Mouse (Mus musculus) adrenal gland, adult 2 months (tissue): Measurements from ENCODE around the gene Vars. TPM values are rescaled to one million over a fixed set of nuclear protein-coding genes. Genes with fewer than 3 reads are reported as not detected.
A peak's percentile ranks its signal among the peaks of the same experiment; 100 is the strongest.
"Not testable (repeated sequence)": the region's sequence is repeated elsewhere in the genome, so short reads cannot be mapped to it uniquely, and the experiment has no call there.

Experiments
- DNase-seq: peaks from one replicate; pipeline ENCODE4 v3.0.0; 2021
- long read RNA-seq: library from polyadenylated mRNA; stranded (forward); transcript quantifications from one replicate; pipeline ENCODE4 v2.0.0, GENCODE M21; 2021
- polyA plus RNA-seq: library from polyadenylated mRNA; depleted of rRNA; stranded (reverse); fragments of >200 nt; gene quantifications from 2 replicates; pipeline ENCODE4 v1.2.3, GENCODE M21; 2012; rRNA removed
- total RNA-seq, 2 experiments: library from RNA; stranded (reverse); gene quantifications; 2 replicates each; pipeline ENCODE4 v1.2.3; 2021

Gene Vars
- total RNA-seq (10 to 100 TPM; 57.9 to 60.2 TPM), polyA plus RNA-seq (178 and 214 TPM in 2 replicates)
- long read RNA-seq, full-length matches to known transcripts: 47 of 83 reads
- long read RNA-seq, partial matches to known transcripts: 31 of 83 reads
- long read RNA-seq, other reads (novel, unspliced or antisense): 5 of 83 reads

DNA sequence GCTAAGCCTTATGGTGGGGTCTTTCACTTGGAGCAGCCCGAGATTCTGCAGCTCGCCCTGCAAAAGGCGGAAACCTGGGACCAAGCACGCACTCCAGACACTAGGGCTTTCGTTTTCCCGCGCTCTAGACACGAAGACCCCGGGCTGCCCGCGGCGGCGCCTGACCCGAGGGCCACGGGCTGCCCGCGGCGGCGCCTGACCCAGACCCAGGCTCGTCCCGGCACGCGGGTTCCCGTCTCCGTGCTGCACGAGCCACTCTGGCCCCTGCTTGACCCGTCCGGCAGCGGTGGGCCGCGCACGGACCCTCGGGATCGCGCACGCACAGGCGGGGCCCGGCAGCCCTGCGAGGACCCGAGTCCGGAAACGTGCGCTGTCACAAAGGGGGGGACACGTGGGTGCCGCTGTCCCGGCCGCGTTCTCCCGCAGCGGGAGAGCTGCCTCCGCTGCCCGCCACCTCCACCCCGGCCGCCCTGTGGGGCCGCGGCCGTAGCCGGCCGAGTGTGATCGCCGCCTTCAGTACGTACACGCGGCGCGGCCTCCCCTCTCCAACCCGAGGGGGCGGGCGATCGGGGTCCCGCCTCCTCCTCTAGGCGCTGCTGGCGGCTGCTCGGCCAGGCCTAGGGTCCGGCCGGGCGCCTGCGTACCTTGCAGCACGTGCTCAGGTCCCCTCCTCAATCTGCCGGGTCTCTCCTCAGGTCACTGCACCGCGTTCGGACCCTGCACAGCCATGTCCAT lies at the start of gene Vars:
Gene Vars, plus strand, starts transcription at position 271 of the 735 bp plus-strand sequence.
- peak; percentile 95 for DNase-seq

DNA sequence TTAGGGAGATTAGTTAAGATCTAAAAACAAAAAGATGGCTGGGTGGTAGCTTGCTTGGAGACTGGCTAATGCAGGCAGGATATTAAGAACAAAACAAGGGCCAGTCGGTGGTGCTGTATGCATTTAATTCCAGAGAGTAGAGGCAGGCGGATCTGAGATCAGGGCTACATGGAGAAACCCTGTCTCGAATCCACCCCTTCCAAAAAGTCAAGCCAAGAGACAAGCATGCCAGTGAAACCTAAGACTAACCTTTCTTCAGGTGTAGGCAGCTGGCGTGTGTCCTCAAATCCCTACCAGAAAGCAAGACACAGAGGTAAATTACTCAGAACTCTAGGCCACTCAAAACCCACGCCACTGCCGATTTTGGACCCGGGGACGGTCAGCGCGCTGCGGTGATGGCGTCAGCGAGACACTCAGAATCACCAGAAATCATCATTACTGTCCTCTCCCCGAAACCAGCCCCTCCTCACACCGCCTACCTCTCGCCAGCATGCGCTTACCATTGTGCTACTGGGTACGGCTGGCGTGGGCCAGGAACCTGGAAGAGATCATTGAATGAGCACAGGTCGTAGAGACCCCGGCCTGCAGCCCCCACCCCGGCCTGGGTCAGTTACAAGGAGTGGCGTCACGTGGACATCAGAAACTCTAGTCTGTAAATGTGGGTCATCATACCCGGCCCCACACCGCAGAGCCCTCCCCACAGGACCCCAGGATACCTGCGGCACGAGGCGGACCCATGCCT lies 49.0 kb upstream of the Vars start:
- no peak for DNase-seq

DNA sequence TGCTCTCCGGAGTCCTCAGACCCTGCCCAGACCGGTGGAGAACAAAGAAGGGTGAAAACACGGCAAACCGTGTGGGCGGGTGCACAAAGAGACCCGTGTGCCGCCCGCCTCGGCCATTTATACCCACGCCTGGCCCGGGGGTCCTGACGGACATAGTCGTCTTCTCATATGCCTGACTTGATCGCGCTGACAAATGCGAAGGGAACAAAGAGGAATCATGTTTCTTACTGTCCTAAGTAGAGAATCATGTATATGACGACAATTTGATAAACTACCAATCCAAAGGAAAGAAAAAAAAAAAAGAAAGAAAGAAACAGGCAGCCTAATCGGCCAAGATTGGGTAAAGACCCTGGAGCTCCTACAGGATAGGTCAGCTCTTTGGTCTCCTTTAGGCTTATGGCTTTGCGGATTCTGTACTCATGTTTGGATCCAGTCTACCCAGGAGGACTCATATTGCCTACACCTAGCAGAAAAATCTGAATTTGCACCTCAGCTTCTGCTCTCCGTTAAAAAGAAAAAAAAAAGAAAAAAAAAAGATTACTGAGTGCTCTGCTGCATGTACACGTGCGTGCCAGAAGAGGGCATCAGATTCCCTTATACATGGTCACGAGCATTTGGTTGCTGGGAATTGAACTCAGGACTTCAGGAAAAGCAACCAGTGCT lies 48.3 kb upstream of the Vars start:
- peak; percentile 77 for DNase-seq

DNA sequence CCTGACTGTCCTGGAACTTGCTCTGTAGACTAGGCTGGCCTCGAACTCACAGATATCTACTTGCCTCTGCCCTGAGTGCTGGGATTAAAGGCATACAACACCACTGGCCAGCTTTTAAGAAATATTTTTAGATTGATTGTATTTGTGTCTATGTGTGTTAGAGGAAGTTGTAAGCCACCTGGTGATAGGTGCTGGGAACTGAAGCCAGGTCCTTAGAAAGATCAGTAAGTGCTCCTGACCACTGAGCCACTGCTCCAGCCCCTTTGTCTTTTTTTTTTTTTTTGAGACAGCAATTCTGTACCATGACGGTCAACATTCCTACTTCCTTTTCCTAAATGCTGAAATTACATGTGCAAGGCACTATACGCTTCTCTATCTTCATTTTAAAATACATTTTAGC lies 47.5 kb upstream of the Vars start:
- no peak for DNase-seq

- DNase-seq: no peak
Measured at GRCm38 (mm10) chr17:34953904-34954303, 46.9 kb upstream of the Vars start.

DNA sequence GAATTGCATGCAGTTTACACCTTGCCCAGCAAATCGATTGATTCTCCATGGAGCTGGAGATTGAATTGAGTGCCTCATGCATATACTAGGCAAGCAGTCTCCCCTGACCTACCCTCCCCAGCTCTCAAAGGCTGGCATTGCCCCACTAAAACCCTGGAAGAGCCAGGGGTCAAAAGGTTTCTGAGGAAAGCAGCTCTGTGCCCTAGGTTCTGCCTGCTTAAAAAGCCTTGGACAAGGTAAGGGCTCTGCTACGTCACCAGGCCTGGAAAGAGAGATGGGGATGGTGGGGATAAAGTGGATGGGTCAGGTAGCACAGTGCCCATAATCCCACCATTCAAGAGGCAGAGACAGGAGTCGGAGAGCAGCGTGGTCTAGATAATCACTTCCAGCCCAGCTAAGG lies 46.0 kb upstream of the Vars start:
- DNase-seq: no peak

DNA sequence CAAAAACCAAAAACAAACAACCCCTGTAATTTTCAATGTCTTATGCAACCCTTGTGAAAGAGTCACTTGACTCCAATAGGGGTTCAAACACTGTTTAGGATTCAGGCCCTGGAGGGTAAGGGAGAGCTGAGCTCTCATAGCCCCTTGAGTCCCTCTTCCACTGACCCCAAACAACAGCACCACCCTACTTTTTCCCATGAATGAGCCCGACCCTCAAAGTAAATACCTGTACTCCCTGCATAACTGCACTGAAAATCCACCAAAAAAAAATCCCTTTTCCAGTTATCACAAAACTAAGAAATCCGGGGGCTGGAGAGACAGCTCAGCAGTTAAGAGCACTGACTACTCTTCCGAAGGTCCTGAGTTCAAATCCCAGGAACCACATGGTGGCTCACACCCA lies 44.9 kb upstream of the Vars start:
- no peak for DNase-seq

DNA sequence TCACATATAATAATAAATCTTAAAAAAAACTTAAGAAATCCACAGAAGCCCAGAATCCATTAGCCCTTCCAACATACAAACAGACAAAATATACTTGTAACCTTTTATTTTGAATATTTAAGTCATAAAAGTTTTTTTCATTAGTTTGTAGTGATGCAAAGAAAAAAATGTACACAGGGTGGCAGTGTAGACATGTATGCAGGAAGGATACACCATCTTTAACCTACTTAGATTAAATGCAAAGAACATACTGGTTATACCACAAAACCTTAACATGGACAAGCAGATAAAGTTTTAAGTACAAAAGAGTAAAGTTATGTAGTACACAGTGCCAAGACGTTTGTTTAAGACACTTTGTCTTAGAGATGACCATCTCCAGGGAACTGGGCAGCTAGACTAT lies 44.4 kb upstream of the Vars start:
- DNase-seq: no peak

- peak; percentile 49 for DNase-seq
Measured at GRCm38 (mm10) chr17:34957291-34957690, 43.5 kb upstream of the Vars start.

DNA sequence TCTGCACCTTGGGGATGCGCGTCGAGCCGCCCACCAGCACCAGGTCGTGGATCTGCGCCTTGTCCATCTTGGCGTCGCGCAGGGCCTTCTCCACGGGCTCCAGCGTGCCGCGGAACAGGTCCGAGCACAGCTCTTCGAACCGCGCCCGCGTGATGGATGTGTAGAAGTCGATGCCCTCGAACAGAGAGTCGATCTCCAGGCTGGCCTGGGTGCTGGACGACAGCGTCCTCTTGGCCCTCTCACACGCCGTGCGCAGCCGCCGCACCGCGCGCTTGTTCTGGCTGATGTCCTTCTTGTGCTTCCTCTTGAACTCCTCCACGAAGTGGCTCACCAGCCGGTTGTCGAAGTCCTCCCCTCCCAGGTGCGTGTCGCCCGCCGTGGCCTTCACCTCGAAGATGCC lies 42.8 kb upstream of the Vars start:
- DNase-seq: peak; percentile 37

GRCm38 (mm10) chr17:34958734-34959129 lies 42.1 kb upstream of the Vars start:
- DNase-seq: peak; percentile 51

DNA sequence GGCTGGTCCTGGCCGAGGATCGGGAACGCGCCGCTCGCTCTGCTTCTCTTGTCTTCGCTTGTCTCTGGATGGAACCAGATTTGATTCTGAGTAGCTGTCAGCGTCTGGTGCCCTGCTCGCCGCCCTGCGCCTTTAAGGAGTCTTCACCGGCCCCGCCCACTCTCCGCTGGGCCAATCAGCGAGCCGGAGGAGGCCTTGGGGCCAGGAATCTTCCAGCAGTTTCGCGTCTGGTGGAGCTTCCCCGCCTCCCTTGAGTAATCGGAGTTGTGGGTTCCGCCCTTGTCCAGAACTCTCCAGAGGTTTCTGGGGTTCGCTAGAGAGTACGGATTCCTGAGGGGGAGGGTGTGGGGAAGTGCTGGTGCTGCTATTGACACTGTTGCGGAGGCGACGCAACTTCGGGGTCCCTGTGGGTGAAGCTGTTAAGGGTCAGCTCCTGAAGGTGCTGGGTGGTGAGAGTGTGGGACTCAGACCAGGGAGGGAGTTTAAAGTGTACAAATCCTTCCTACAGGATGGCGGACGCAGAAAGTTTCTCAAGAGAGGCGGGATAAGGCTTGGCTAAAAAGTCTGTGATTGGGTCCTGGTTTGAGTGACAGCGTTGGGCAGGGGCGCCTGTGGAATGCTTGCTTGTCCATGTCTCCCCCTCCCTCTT lies 41.5 kb upstream of the Vars start, which contains the start of gene Hspa1b:
Gene Hspa1b, minus strand, starts transcription at position 109 of the 649 bp plus-strand sequence.
- peak; percentile 95 for DNase-seq

GRCm38 (mm10) chr17:34959881-34960515 lies 40.8 kb upstream of the Vars start:
- DNase-seq: peak; percentile 80

DNA sequence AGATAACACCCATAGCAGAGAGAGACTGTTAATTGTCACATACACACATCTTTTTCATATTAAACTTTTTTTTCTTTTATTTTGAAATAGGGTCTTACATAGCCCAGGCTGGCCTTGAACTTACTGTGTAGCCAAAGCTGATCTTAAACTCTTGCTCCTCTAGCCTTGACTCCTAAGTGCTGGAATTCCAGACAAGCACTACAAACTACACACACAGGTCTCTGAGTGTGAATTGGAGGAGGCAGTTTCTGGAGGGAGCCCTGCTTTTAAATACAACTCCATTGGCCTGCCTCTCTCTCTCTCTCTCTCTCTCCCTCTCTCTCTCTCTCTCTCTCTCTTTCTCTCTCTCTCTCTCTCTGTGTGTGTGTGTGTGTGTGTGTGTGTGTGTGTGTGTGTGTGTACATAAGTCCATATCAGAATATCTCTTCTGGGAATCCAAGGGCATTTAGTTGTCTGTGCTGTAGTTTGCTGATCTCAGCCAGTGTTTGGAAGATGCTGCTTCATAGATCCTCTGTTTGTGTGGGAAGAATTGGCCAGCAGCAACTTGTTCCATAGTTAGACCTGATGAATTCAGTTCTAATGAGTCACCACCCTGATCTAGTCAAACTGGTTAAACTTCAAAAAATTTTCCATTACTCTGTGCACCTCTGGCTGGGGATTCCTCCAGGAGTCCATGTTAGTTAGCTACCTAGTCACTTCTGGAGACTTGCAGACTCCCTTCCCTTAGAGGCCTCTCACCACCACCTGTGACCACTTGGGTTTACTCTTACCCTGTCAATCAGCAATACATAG lies 39.9 kb upstream of the Vars start:
- peak; percentile 45 for DNase-seq

GRCm38 (mm10) chr17:34962125-34962524 lies 38.7 kb upstream of the Vars start:
- no peak for DNase-seq

GRCm38 (mm10) chr17:34962841-34963240 lies 37.9 kb upstream of the Vars start:
- DNase-seq: no peak

DNA sequence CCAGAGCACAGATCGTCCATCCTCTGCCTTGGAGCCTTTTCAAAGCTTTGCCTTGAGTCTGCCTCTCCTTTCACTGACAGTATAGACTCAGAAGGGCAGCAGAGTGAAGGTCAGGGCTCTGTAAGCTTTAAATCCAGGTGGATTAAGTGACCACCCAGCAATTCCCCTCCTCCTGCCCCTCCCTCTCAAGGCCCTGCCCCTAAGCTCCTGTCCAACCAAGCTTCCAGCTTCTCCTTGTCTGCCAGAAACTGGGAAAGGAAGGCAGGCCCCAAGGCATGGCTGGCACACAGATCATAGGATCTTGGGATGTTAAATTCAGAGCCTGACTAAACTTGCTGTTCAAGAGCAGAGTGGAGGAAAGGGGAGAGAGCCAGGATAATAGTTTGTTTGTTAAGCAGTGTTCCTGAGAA lies 36.1 kb upstream of the Vars start:
- DNase-seq: no peak

- no peak for DNase-seq
Measured at GRCm38 (mm10) chr17:34965627-34966026, 35.2 kb upstream of the Vars start.

GRCm38 (mm10) chr17:34969822-34970221 lies 31.0 kb upstream of the Vars start, which contains the start of gene Gm20481:
Gene Gm20481, plus strand, starts transcription at chr17:34969912.
- peak; percentile 64 for DNase-seq

DNA sequence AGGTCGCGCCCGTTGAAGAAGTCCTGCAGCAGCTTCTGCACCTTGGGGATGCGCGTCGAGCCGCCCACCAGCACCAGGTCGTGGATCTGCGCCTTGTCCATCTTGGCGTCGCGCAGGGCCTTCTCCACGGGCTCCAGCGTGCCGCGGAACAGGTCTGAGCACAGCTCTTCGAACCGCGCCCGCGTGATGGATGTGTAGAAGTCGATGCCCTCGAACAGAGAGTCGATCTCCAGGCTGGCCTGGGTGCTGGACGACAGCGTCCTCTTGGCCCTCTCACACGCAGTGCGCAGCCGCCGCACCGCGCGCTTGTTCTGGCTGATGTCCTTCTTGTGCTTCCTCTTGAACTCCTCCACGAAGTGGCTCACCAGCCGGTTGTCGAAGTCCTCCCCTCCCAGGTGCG lies 29.9 kb upstream of the Vars start:
- not testable (repeated sequence) for DNase-seq

DNA sequence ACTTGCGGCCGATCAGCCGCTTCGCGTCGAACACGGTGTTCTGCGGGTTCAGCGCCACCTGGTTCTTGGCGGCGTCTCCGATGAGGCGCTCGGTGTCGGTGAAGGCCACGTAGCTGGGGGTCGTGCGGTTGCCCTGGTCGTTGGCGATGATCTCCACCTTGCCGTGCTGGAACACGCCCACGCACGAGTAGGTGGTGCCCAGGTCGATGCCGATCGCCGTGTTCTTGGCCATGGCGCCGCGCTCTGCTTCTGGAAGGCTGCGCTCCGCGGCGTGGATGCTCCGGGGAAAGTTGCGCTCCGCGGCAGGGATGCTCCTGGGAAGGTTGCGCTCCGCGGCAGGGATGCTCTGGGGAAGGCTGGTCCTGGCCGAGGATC lies 29.1 kb upstream of the Vars start:
- DNase-seq: not testable (repeated sequence)
